Mouse (Mus musculus): Measurements from ENCODE around the gene Gopc. TPM values are rescaled to one million over a fixed set of nuclear protein-coding genes. Genes with fewer than 3 reads are reported as not detected.

Gopc gene
- total and polyA plus RNA-seq, 3 experiments: 1.9 to 15.0 (median 14.1) TPM

DNA sequence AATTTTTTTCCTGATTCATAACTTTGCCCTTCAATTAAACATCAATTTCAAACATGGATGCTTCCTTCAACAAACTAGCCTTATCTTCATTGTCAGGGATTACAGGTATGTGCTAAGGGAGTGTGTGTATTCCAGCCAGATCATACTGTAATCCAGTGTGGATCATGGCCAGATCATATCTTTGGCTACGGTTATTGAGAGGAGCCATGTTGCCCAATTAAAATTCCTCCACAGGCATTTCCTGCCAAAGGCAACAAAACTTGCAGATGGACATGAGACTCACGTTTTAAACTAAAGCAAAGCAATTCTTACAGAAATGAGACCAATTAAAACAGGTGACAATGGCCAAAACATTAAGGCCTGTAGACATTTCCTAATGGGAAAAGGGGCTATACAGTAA, 34.5 kb upstream of the Gopc start:
- Histone ChIP-seq H3K4me1 (ENCODE audit: insufficient read depth, low read depth, low read length) (peaks cover 16% of the 10 kb centered on the region), H3K4me3 (ENCODE audit: low read depth, low read length) (no peak overlapping the region), H3K36me3 (replicated peaks) (peaks cover 5% of the 10 kb centered on the region), H3K9me3 (replicated peaks) (no peaks in the 10 kb centered on the region), H3K27me3 (ENCODE audit: insufficient read depth, low read length) (peaks cover 5% of the 10 kb centered on the region; the same call in 1 of the 2 replicates)
- DNase-seq (ENCODE audit: low spot score) (no peak), ATAC-seq (ENCODE audit: extremely low read depth, insufficient number of reproducible peaks, low FRiP score, poor library complexity, severe bottlenecking) (no peak)
- no peak for TF ChIP-seq CTCF (IDR thresholded peaks at IDR 0.05; ENCODE audit: low read depth, low read length)
- no peak for TF ChIP-seq GATA2 (IDR thresholded peaks at IDR 0.05; ENCODE audit: borderline replicate concordance, low read depth, low read length)
- no peak for TF ChIP-seq GATA1 (IDR thresholded peaks at IDR 0.05; ENCODE audit: borderline replicate concordance, low read length)
- TF ChIP-seq TAL1 (conservative IDR thresholded peaks at IDR 0.05; ENCODE audit: low read depth, low read length): no peak
- TF ChIP-seq POLR2AphosphoS5 (IDR thresholded peaks at IDR 0.05; ENCODE audit: insufficient replicate concordance, low read depth, low read length): no peak

GRCm38 (mm10) chr10:52415020-52415419, 33.1 kb upstream of the Gopc start:
- Histone ChIP-seq H3K36me3 (replicated peaks) (peaks cover 3% of the 10 kb centered on the region), H3K4me1 (ENCODE audit: insufficient read depth, low read depth, low read length) (peaks cover 16% of the 10 kb centered on the region), H3K9me3 (replicated peaks) (no peaks in the 10 kb centered on the region), H3K4me3 (ENCODE audit: low read depth, low read length) (no peak overlapping the region), H3K27me3 (ENCODE audit: insufficient read depth, low read length) (peaks cover 5% of the 10 kb centered on the region; the same call in 1 of the 2 replicates)
- DNase-seq (ENCODE audit: low spot score): no peak
- ATAC-seq (ENCODE audit: extremely low read depth, insufficient number of reproducible peaks, low FRiP score, poor library complexity, severe bottlenecking): no peak
- no peak for TF ChIP-seq POLR2AphosphoS5 (IDR thresholded peaks at IDR 0.05; ENCODE audit: insufficient replicate concordance, low read depth, low read length)

GRCm38 (mm10) chr10:52407526-52407925, 25.6 kb upstream of the Gopc start:
- no peak for DNase-seq (ENCODE audit: low spot score)
- Histone ChIP-seq H3K4me1 (ENCODE audit: insufficient read depth, low read depth, low read length) (no peaks in the 10 kb centered on the region), H3K4me3 (ENCODE audit: low read depth, low read length) (no peak overlapping the region), H3K9me3 (replicated peaks) (no peaks in the 10 kb centered on the region), H3K27me3 (ENCODE audit: insufficient read depth, low read length) (peaks cover 6% of the 10 kb centered on the region; the same call in 1 of the 2 replicates), H3K36me3 (replicated peaks) (no peaks in the 10 kb centered on the region)
- ATAC-seq (ENCODE audit: extremely low read depth, insufficient number of reproducible peaks, low FRiP score, poor library complexity, severe bottlenecking): no peak
- TF ChIP-seq GATA2 (IDR thresholded peaks at IDR 0.05; ENCODE audit: borderline replicate concordance, low read depth, low read length) (no peak), POLR2AphosphoS5 (IDR thresholded peaks at IDR 0.05; ENCODE audit: insufficient replicate concordance, low read depth, low read length) (no peak), CTCF (IDR thresholded peaks at IDR 0.05; ENCODE audit: low read depth, low read length) (no peak), TAL1 (conservative IDR thresholded peaks at IDR 0.05; ENCODE audit: low read depth, low read length) (no peak), GATA1 (IDR thresholded peaks at IDR 0.05; ENCODE audit: borderline replicate concordance, low read length) (no peak)

DNA sequence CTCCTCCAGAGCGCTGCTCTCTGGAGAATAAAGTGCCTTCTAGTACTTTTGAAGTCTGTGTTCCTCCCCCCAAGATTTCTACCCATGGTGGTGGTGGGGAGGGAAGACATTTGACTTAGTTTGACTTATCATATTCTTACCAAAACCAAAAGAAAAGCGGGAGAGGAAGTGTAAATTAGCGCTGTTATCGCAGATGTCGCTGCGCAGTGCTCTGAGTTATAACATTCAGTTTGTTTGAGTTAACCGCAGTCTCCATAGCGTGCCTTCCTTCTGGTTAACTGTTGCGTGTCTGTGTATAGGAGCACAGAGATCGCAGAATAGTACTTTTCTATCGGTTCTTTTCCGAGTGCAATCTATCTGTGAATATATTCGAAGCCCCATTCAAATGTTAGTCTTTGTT, 23.2 kb upstream of the Gopc start:
- no peaks in the 10 kb centered on the region for H3K9me3 ChIP-seq (replicated peaks)

DNA sequence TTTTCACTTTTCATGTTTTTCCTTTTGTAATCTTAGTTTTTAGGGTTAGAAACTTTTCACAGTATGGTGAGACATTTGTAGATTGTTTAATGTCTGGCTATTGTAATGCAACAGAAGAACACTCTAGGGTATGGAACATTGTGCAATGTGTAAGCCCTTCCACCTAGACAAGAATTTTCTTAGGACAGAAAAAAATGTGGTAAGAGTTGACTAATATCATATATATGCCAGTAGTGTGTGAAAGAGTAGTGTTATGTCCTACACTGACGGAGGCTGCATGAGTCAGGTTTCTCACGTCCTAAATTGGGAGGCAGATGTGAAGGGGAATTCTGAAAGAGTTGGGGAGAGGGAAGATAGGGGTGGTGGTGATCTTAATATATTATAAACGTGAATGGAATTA, 17.8 kb upstream of the Gopc start:
- no peak for TF ChIP-seq GATA1 (IDR thresholded peaks at IDR 0.05; ENCODE audit: borderline replicate concordance, low read length)
- no peak for TF ChIP-seq GATA2 (IDR thresholded peaks at IDR 0.05; ENCODE audit: borderline replicate concordance, low read depth, low read length)
- no peak for TF ChIP-seq POLR2AphosphoS5 (IDR thresholded peaks at IDR 0.05; ENCODE audit: insufficient replicate concordance, low read depth, low read length)
- TF ChIP-seq CTCF (IDR thresholded peaks at IDR 0.05; ENCODE audit: low read depth, low read length): no peak
- TF ChIP-seq TAL1 (conservative IDR thresholded peaks at IDR 0.05; ENCODE audit: low read depth, low read length): no peak
- ATAC-seq (ENCODE audit: extremely low read depth, insufficient number of reproducible peaks, low FRiP score, poor library complexity, severe bottlenecking): no peak

More for the DNA sequence above, 23.2 kb upstream of the Gopc start:
- no peaks in the 10 kb centered on the region for H3K36me3 ChIP-seq (replicated peaks)
- no peak for DNase-seq (ENCODE audit: low spot score)
- no peaks in the 10 kb centered on the region for H3K4me1 ChIP-seq (ENCODE audit: insufficient read depth, low read depth, low read length)
- H3K27me3 ChIP-seq (ENCODE audit: insufficient read depth, low read length): peaks cover 3% of the 10 kb centered on the region; the same call in 1 of the 2 replicates
- TF ChIP-seq GATA2 (IDR thresholded peaks at IDR 0.05; ENCODE audit: borderline replicate concordance, low read depth, low read length): no peak
- no peak for TF ChIP-seq POLR2AphosphoS5 (IDR thresholded peaks at IDR 0.05; ENCODE audit: insufficient replicate concordance, low read depth, low read length)
- no peak for TF ChIP-seq CTCF (IDR thresholded peaks at IDR 0.05; ENCODE audit: low read depth, low read length)
- TF ChIP-seq TAL1 (conservative IDR thresholded peaks at IDR 0.05; ENCODE audit: low read depth, low read length): no peak
- no peak for TF ChIP-seq GATA1 (IDR thresholded peaks at IDR 0.05; ENCODE audit: borderline replicate concordance, low read length)
- no peak for ATAC-seq (ENCODE audit: extremely low read depth, insufficient number of reproducible peaks, low FRiP score, poor library complexity, severe bottlenecking)
- H3K4me3 ChIP-seq (ENCODE audit: low read depth, low read length): no peak overlapping the region

DNA sequence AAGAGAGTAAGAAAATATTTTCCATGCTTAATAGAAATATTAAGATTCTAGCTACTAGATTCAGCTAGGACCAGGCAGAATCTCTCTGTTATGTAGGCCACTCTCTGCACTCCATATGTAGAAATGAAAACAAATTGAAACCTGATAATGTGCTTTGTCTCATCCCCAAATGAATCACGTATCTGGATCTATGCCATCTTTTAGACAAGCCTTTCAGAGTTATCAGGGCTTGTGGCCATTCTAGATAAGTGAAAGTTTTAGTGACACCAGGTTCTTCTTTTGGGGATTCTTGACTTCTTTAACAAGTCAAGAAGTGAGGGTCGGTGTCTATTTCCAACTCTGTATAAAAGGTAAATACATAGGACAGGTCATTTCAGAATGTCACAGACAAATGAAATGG, 16.8 kb upstream of the Gopc start:
- no peak for ATAC-seq (ENCODE audit: extremely low read depth, insufficient number of reproducible peaks, low FRiP score, poor library complexity, severe bottlenecking)
- no peak for TF ChIP-seq CTCF (IDR thresholded peaks at IDR 0.05; ENCODE audit: low read depth, low read length)

More for the DNA sequence above, 17.8 kb upstream of the Gopc start:
- Histone ChIP-seq H3K4me3 (ENCODE audit: low read depth, low read length) (no peak overlapping the region), H3K36me3 (replicated peaks) (no peaks in the 10 kb centered on the region), H3K4me1 (ENCODE audit: insufficient read depth, low read depth, low read length) (no peaks in the 10 kb centered on the region), H3K27me3 (ENCODE audit: insufficient read depth, low read length) (peaks cover 3% of the 10 kb centered on the region; the same call in 1 of the 2 replicates), H3K9me3 (replicated peaks) (no peaks in the 10 kb centered on the region)
- no peak for DNase-seq (ENCODE audit: low spot score)

DNA sequence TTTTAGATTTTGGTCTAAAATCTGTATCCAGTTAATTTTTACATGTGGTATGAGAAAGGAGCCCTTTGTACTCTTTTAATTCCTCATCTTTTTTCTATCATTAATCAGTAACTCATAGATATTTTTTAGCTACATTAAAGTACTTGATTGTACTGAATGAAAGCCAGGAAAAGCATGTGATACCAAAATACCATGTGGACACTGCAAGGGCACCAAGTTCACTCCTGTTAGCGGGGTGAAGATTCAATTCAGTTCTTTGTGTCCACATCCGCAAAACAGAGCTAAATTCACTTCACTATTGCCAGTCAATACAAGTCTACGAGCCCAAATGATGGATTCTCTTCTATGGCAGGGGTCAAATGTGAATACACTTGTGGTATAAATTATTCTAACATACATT, 14.7 kb upstream of the Gopc start:
- H3K36me3 ChIP-seq (replicated peaks): no peaks in the 10 kb centered on the region
- no peaks in the 10 kb centered on the region for H3K27me3 ChIP-seq (ENCODE audit: insufficient read depth, low read length)
- H3K9me3 ChIP-seq (replicated peaks): no peaks in the 10 kb centered on the region
- no peak overlapping the region for H3K4me3 ChIP-seq (ENCODE audit: low read depth, low read length)
- TF ChIP-seq POLR2AphosphoS5 (IDR thresholded peaks at IDR 0.05; ENCODE audit: insufficient replicate concordance, low read depth, low read length) (no peak), TAL1 (conservative IDR thresholded peaks at IDR 0.05; ENCODE audit: low read depth, low read length) (no peak), GATA1 (IDR thresholded peaks at IDR 0.05; ENCODE audit: borderline replicate concordance, low read length) (no peak), CTCF (IDR thresholded peaks at IDR 0.05; ENCODE audit: low read depth, low read length) (no peak), GATA2 (IDR thresholded peaks at IDR 0.05; ENCODE audit: borderline replicate concordance, low read depth, low read length) (no peak)
- DNase-seq (ENCODE audit: low spot score) (no peak), ATAC-seq (ENCODE audit: extremely low read depth, insufficient number of reproducible peaks, low FRiP score, poor library complexity, severe bottlenecking) (no peak)
- no peaks in the 10 kb centered on the region for H3K4me1 ChIP-seq (ENCODE audit: insufficient read depth, low read depth, low read length)

More for the DNA sequence above, 16.8 kb upstream of the Gopc start:
- H3K9me3 ChIP-seq (replicated peaks): no peaks in the 10 kb centered on the region
- H3K4me3 ChIP-seq (ENCODE audit: low read depth, low read length): no peak overlapping the region
- no peak for DNase-seq (ENCODE audit: low spot score)
- no peaks in the 10 kb centered on the region for H3K27me3 ChIP-seq (ENCODE audit: insufficient read depth, low read length)
- H3K36me3 ChIP-seq (replicated peaks): no peaks in the 10 kb centered on the region
- H3K4me1 ChIP-seq (ENCODE audit: insufficient read depth, low read depth, low read length): no peaks in the 10 kb centered on the region
